Mouse (Mus musculus): ENCODE data around the gene Cpm. TPM values are rescaled to one million over a fixed set of nuclear protein-coding genes. Genes with fewer than 3 reads are reported as not detected.
"Not testable (repeated sequence)": the region's sequence is repeated elsewhere in the genome, so short reads cannot be mapped to it uniquely, and the experiment has no call there.

Cpm gene
- polyA plus RNA-seq, 1 experiment from 2014 or later = 23.5 TPM

DNA sequence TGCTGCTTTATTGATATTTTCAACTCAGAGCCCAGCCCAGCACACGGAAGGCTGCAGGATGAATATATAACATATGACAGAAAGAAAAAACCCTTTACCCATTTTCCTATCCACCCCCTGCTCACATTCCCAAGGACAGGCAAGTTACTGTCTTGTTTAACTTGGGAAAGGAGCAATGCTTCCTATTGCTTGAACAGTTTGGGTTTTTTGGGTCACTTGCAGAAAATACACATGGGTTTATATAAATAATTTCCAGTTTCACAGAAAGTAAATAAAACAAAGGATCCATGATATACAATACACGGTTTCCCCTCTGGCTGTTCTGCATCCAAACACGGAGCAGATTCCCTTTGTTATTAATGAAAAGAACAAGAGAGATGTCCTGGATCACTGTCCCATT, 45.2 kb upstream of the Cpm start:
- H3K9me3 ChIP-seq (ENCODE audit: low read depth, low read length) = no peaks in the 10 kb centered on the region
- H3K36me3 ChIP-seq (ENCODE audit: insufficient read depth) = no peaks in the 10 kb centered on the region
- H3K9ac ChIP-seq = no peak overlapping the region
- DNase-seq = no peak
- no peaks in the 10 kb centered on the region for H3K27me3 ChIP-seq (ENCODE audit: insufficient read depth, low read length)
- no peak for TF ChIP-seq CTCF (IDR thresholded peaks at IDR 0.05; ENCODE audit: low read depth)
- H3K4me2 ChIP-seq = no peak overlapping the region
- 41% methylated on average over 3 of the region's 3 CpGs for WGBS
- H3K4me3 ChIP-seq (ENCODE audit: low read depth, low read length) = no peak overlapping the region
- H3K27ac ChIP-seq (ENCODE audit: low read depth) = no peak overlapping the region
- H3K4me1 ChIP-seq (ENCODE audit: insufficient read depth) = no peaks in the 10 kb centered on the region
- ATAC-seq (ENCODE audit: insufficient read depth) = no peak

GRCm38 (mm10) chr10:117584566-117585515, 44.5 kb upstream of the Cpm start:
- H3K9me3 ChIP-seq (ENCODE audit: low read depth, low read length) = no peaks in the 10 kb centered on the region
- no peaks in the 10 kb centered on the region for H3K36me3 ChIP-seq (ENCODE audit: insufficient read depth)
- H3K27ac ChIP-seq (ENCODE audit: low read depth) = no peak overlapping the region
- TF ChIP-seq CTCF (IDR thresholded peaks at IDR 0.05; ENCODE audit: low read depth) = no peak
- no peak overlapping the region for H3K4me2 ChIP-seq
- no peak for DNase-seq
- no peaks in the 10 kb centered on the region for H3K4me1 ChIP-seq (ENCODE audit: insufficient read depth)
- no peaks in the 10 kb centered on the region for H3K27me3 ChIP-seq (ENCODE audit: insufficient read depth, low read length)
- 71% methylated on average over 6 of the region's 6 CpGs for WGBS
- H3K9ac ChIP-seq = no peak overlapping the region
- ATAC-seq (ENCODE audit: insufficient read depth) = no peak
- H3K4me3 ChIP-seq (ENCODE audit: low read depth, low read length) = no peak overlapping the region

- Histone ChIP-seq H3K9me3 (ENCODE audit: low read depth, low read length) (no peaks in the 10 kb centered on the region), H3K27me3 (ENCODE audit: insufficient read depth, low read length) (no peaks in the 10 kb centered on the region), H3K36me3 (ENCODE audit: insufficient read depth) (no peaks in the 10 kb centered on the region), H3K27ac (ENCODE audit: low read depth) (no peak overlapping the region), H3K4me3 (ENCODE audit: low read depth, low read length) (no peak overlapping the region), H3K4me2 (no peak overlapping the region), H3K4me1 (ENCODE audit: insufficient read depth) (no peaks in the 10 kb centered on the region), H3K9ac (no peak overlapping the region)
- DNase-seq (no peak), ATAC-seq (ENCODE audit: insufficient read depth) (no peak)
- TF ChIP-seq CTCF (IDR thresholded peaks at IDR 0.05; ENCODE audit: low read depth) = no peak
- WGBS = 65% methylated on average over 2 of the region's 2 CpGs
Measured at GRCm38 (mm10) chr10:117585600-117586299, 43.5 kb upstream of the Cpm start.

DNA sequence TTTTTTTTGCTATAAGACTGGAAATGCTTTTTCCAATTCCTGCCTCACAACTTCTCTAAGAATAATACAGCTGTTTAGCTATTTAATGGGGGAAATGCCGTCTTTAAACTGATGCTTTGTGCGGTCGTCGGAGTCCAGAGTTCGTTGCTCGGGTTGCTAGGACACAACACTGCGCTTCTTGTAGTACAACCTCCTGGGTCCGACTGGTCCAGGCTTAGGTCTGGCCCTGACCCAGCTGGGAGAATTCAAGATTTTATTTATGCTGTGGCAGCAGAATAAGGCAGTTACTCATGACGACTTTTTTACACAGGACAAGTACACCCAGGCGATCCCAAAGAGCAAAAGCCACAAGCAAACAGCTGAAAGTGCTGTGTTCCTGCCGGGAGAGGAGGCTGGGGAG, 42.4 kb upstream of the Cpm start:
- Histone ChIP-seq H3K9me3 (ENCODE audit: low read depth, low read length) (no peaks in the 10 kb centered on the region), H3K4me1 (ENCODE audit: insufficient read depth) (no peaks in the 10 kb centered on the region), H3K4me2 (no peak overlapping the region), H3K27ac (ENCODE audit: low read depth) (no peak overlapping the region), H3K4me3 (ENCODE audit: low read depth, low read length) (no peak overlapping the region), H3K36me3 (ENCODE audit: insufficient read depth) (no peaks in the 10 kb centered on the region), H3K27me3 (ENCODE audit: insufficient read depth, low read length) (no peaks in the 10 kb centered on the region), H3K9ac (no peak overlapping the region)
- DNase-seq (no peak), ATAC-seq (ENCODE audit: insufficient read depth) (no peak)
- WGBS = 57% methylated on average over 11 of the region's 11 CpGs
- no peak for TF ChIP-seq CTCF (IDR thresholded peaks at IDR 0.05; ENCODE audit: low read depth)

DNA sequence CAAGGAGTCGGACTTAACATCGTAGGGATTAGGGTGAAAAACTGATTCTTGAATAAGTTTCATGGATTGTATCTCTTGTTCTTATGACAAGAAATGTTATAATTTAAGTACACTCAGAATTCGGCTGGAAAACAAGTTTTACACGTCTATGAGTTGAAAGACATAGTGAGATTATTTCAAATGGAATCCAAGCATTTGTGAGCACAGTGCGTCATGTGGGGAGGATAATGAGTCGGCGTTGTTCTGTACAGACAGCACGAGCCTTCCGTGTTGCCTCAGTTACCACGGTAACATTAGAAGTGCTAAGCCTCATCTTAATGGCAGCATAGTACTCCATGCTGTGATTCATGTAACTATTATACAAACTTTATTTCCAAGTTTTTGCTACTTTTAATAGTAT, 42.0 kb upstream of the Cpm start:
- Histone ChIP-seq H3K4me3 (ENCODE audit: low read depth, low read length) (no peak overlapping the region), H3K27me3 (ENCODE audit: insufficient read depth, low read length) (no peaks in the 10 kb centered on the region), H3K4me1 (ENCODE audit: insufficient read depth) (no peaks in the 10 kb centered on the region), H3K9me3 (ENCODE audit: low read depth, low read length) (no peaks in the 10 kb centered on the region), H3K4me2 (no peak overlapping the region), H3K36me3 (ENCODE audit: insufficient read depth) (no peaks in the 10 kb centered on the region), H3K27ac (ENCODE audit: low read depth) (no peak overlapping the region), H3K9ac (no peak overlapping the region)
- ATAC-seq (ENCODE audit: insufficient read depth) = no peak
- 87% methylated on average over 10 of the region's 10 CpGs for WGBS
- TF ChIP-seq CTCF (IDR thresholded peaks at IDR 0.05; ENCODE audit: low read depth) = no peak
- DNase-seq = no peak

- H3K27ac ChIP-seq (ENCODE audit: low read depth); H3K27me3 ChIP-seq (ENCODE audit: insufficient read depth, low read length); H3K4me2 ChIP-seq; DNase-seq; H3K4me3 ChIP-seq (ENCODE audit: low read depth, low read length); H3K36me3 ChIP-seq (ENCODE audit: insufficient read depth); H3K9ac ChIP-seq; ATAC-seq (ENCODE audit: insufficient read depth); H3K4me1 ChIP-seq (ENCODE audit: insufficient read depth); H3K9me3 ChIP-seq (ENCODE audit: low read depth, low read length): not testable (repeated sequence)
- 82% methylated on average over 11 of the region's 11 CpGs for WGBS
Measured at GRCm38 (mm10) chr10:117588416-117589143, 40.7 kb upstream of the Cpm start.
